In the genomic region with DNA sequence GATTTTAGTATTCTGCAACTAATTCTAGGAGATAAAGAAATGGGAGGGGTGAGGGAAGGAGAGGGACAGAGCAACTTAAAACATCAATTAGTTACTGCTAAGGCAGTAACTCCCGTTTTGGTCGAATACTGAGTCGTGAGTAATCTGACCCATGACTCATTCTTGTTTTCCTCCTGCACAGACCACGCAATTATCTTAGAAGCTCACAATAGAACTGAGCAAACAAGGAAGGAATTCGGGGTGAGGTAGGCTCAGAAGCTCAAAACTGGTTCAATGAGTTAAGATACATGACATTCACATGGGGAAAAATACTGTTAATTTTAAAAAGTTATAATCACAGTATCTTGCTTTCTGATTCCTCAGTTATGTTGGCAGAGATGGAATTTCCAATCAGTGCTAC, we compare ENCODE assay signal across 11 mouse cellular contexts. TPM values are rescaled to one million over a fixed set of nuclear protein-coding genes. Genes with fewer than 3 reads are reported as not detected.
A peak's percentile ranks its signal among the peaks of the same experiment; 100 is the strongest.
DNase-seq lines count a peak whose midpoint lies in the region; ATAC-seq and TF ChIP-seq lines count a peak whose summit lies in the region.
"Had no signal": no experiment of that assay in that cellular context is flagged by ENCODE, and none has a peak within 500 bp of the region (broad histone marks: within the 10 kb centered on the region; RNA-seq: fewer than 3 reads in every experiment).

No protein-coding gene starts in this region.

- peak; percentile 42 for DNase-seq in kidney, adult 2 months
- DNase-seq in kidney, postnatal 4 days: no peak
- DNase-seq in CH12.LX (ENCODE audit: extremely low read depth): peak; percentile 70
- no peak for DNase-seq in liver, postnatal 0 days
- DNase-seq in left cerebral cortex, adult 18-20 months (ENCODE audit: low spot score in 2 of 2): no peak
- DNase-seq in frontal cortex, postnatal 10 days (ENCODE audit: low spot score in 2 of 2): no peak
- DNase-seq: forebrain, postnatal 0 days; right cerebral cortex, postnatal 25 days had no signal

- H3K4me3 ChIP-seq in kidney, adult 2 months (ENCODE audit: insufficient read depth, low read depth, low read length): no peak overlapping the region
- peak overlapping the region; percentile 57 to 75 (median 61) for H3K4me3 ChIP-seq in CH12.LX (replicated peaks in 1 of 3; ENCODE audit: low read depth in 2 of 3, low read length in 2 of 3, poor library complexity in 1 of 3)
- H3K4me3 ChIP-seq in liver, postnatal 0 days (ENCODE audit: low read depth, low read length): peak overlapping the region; percentile 42
- H3K4me3 ChIP-seq: midbrain, embryonic 15.5 days had no signal

- TF ChIP-seq POLR2A in kidney, adult 2 months (IDR thresholded peaks at IDR 0.05; ENCODE audit: low read depth, low read length): no peak
- TF ChIP-seq POLR2A in CH12.LX (IDR thresholded peaks at IDR 0.05; ENCODE audit: low read depth, low read length): no peak

- 8% methylated on average over 5 of the region's 5 CpGs for WGBS in kidney, adult 2 months
- WGBS in liver, postnatal 0 days (ENCODE audit: insufficient replicate concordance): 9% methylated on average over 5 of the region's 5 CpGs

- peak; percentile 13 for ATAC-seq in granulocyte monocyte progenitor cell, adult 5-6 weeks (replicated peaks; ENCODE audit: poor library complexity, severe bottlenecking)
- 0 out of 2 replicates have a peak, but pooled peaks have one; percentile 37 for ATAC-seq in liver, postnatal 0 days
- ATAC-seq in activated CD4-positive, CD25-positive, alpha-beta regulatory T cell, adult 4 months: no peak
- ATAC-seq: forebrain, postnatal 0 days; midbrain, embryonic 15.5 days had no signal

- H3K4me2 ChIP-seq in CH12.LX (ENCODE audit: insufficient read depth, low read depth, poor library complexity, severe bottlenecking): peak overlapping the region; percentile 69; the same call in 1 of the 2 replicates
- H3K4me2 ChIP-seq in liver, postnatal 0 days (ENCODE audit: low read depth, low read length): peak overlapping the region; percentile 59
- H3K4me2 ChIP-seq: midbrain, embryonic 15.5 days had no signal

- dilution Hi-C loops in CH12.LX (cut with MboI; ENCODE audit: extremely low pct_ligation_motif_present, extremely low pct_unique_long_range_greater_than_20kb, low sequenced_read_pairs): no loop called here

- peak; percentile 72 for TF ChIP-seq EP300 in CH12.LX (IDR thresholded peaks at IDR 0.05; ENCODE audit: low read length)
- TF ChIP-seq EP300 in liver, postnatal 0 days (IDR thresholded peaks at IDR 0.05; ENCODE audit: low read depth): no peak

- H3K9me3 ChIP-seq in CH12.LX (replicated peaks; ENCODE audit: low read length): no peaks in the 10 kb centered on the region
- no peaks in the 10 kb centered on the region for H3K9me3 ChIP-seq in liver, postnatal 0 days (ENCODE audit: low read length)
- H3K9me3 ChIP-seq: midbrain, embryonic 15.5 days had no signal

- no peaks in the 10 kb centered on the region for H3K4me1 ChIP-seq in kidney, adult 2 months (ENCODE audit: control insufficient read depth, insufficient read depth, low read length)
- peaks cover 0 to 27% of the 10 kb centered on the region in 2 experiments; a peak in 2 of 4 replicates for H3K4me1 ChIP-seq in CH12.LX (ENCODE audit: control insufficient read depth in 1 of 2, insufficient read depth in 2 of 2)
- H3K4me1 ChIP-seq in liver, postnatal 0 days (ENCODE audit: insufficient read depth): no peaks in the 10 kb centered on the region
- H3K4me1 ChIP-seq: midbrain, embryonic 15.5 days had no signal

- H3K27ac ChIP-seq in kidney, adult 2 months (ENCODE audit: insufficient read depth, low read depth, low read length): peak overlapping the region; percentile 38; the same call in 1 of the 2 replicates
- peak overlapping the region; percentile 73 for H3K27ac ChIP-seq in CH12.LX (ENCODE audit: insufficient read depth, low read depth)
- H3K27ac ChIP-seq in liver, postnatal 0 days (ENCODE audit: low read depth): peak overlapping the region; percentile 85; the same call in 1 of the 2 replicates
- H3K27ac ChIP-seq: midbrain, embryonic 15.5 days had no signal

- in situ Hi-C loops in CH12.LX (cut with MboI; ENCODE audit: low pct_ligation_motif_present, low pct_unique_long_range_greater_than_20kb, low sequenced_read_pairs): no loop called here

- TF ChIP-seq CTCF in kidney, adult 2 months (conservative IDR thresholded peaks at IDR 0.05; ENCODE audit: insufficient read depth, insufficient read length, low read depth, low read length): no peak
- no peak for TF ChIP-seq CTCF in CH12.LX (conservative IDR thresholded peaks at IDR 0.05 in 1 of 2, IDR thresholded peaks at IDR 0.05 in 1 of 2; ENCODE audit: low read depth in 2 of 2, low read length in 2 of 2)
- TF ChIP-seq CTCF in liver, postnatal 0 days (IDR thresholded peaks at IDR 0.05; ENCODE audit: low read depth): no peak

- peak overlapping the region; percentile 98 for H3K9ac ChIP-seq in CH12.LX (ENCODE audit: insufficient read depth, low read depth)
- H3K9ac ChIP-seq in liver, postnatal 0 days (replicated peaks): no peak overlapping the region
- H3K9ac ChIP-seq: forebrain, postnatal 0 days; midbrain, embryonic 15.5 days had no signal

- H3K79me2 ChIP-seq in CH12.LX (replicated peaks; ENCODE audit: control insufficient read depth, extremely low read depth, insufficient read depth, poor library complexity, severe bottlenecking): peaks cover 27% of the 10 kb centered on the region

- no peaks in the 10 kb centered on the region; the same call in 1 of the 2 replicates for H3K27me3 ChIP-seq in kidney, adult 2 months (replicated peaks; ENCODE audit: control insufficient read depth, insufficient read depth, low read length)
- H3K27me3 ChIP-seq in CH12.LX (replicated peaks): no peaks in the 10 kb centered on the region
- no peaks in the 10 kb centered on the region for H3K27me3 ChIP-seq in liver, postnatal 0 days (ENCODE audit: insufficient read depth, low read length)
- H3K27me3 ChIP-seq: midbrain, embryonic 15.5 days had no signal

- TF ChIP-seq RAD21 in CH12.LX (IDR thresholded peaks at IDR 0.05; ENCODE audit: low read depth, low read length): no peak

- H3K36me3 ChIP-seq in kidney, adult 2 months (ENCODE audit: control insufficient read depth, insufficient read depth, low read length): no peaks in the 10 kb centered on the region
- peaks cover 9 to 11% of the 10 kb centered on the region in 2 experiments for H3K36me3 ChIP-seq in CH12.LX (replicated peaks in 1 of 2; ENCODE audit: control insufficient read depth in 1 of 2, insufficient read depth in 1 of 2, low read length in 1 of 2)
- H3K36me3 ChIP-seq in liver, postnatal 0 days (replicated peaks; ENCODE audit: insufficient read depth, low read length): no peaks in the 10 kb centered on the region
- H3K36me3 ChIP-seq: midbrain, embryonic 15.5 days had no signal

TF ChIP-seq in CH12.LX, 34 proteins besides CTCF, POLR2A, EP300 and RAD21:
- TF ChIP-seq BHLHE40 (IDR thresholded peaks at IDR 0.05; ENCODE audit: low read depth, low read length) (peak; percentile 68), JUND (conservative IDR thresholded peaks at IDR 0.05; ENCODE audit: low read depth, low read length) (peak; percentile 85), USF1 (IDR thresholded peaks at IDR 0.05; ENCODE audit: low read depth, low read length) (no peak), ZC3H11A (IDR thresholded peaks at IDR 0.05; ENCODE audit: low read depth, low read length) (no peak), IRF4 (IDR thresholded peaks at IDR 0.05; ENCODE audit: low read depth, low read length) (peak; percentile 71), ETS1 (conservative IDR thresholded peaks at IDR 0.05; ENCODE audit: low read depth, low read length) (peak; percentile 85), SIN3A (IDR thresholded peaks at IDR 0.05; ENCODE audit: low read length) (no peak), ZNF384 (IDR thresholded peaks at IDR 0.05; ENCODE audit: low read depth, low read length) (no peak), NRF1 (IDR thresholded peaks at IDR 0.05; ENCODE audit: low read depth, low read length) (no peak), JUN (IDR thresholded peaks at IDR 0.05; ENCODE audit: insufficient read depth, low read depth, low read length) (peak; percentile 73), MEF2A (IDR thresholded peaks at IDR 0.05; ENCODE audit: borderline replicate concordance, low read depth, low read length) (no peak; the same call in 1 of the 2 replicates), TBP (conservative IDR thresholded peaks at IDR 0.05; ENCODE audit: low read depth, low read length) (peak; percentile 53; the same call in 1 of the 2 replicates), SMC3 (IDR thresholded peaks at IDR 0.05; ENCODE audit: low read depth, low read length) (no peak), GABPA (IDR thresholded peaks at IDR 0.05; ENCODE audit: insufficient replicate concordance, low read depth, low read length) (no peak)

RNA-seq across cellular contexts. Expression of a gene that starts 1.3 kb away (rescaled TPM):
- 1.0 and 1.9 TPM in 2 replicates for polyA plus RNA-seq in kidney, adult 2 months (2012; rRNA removed)
- 14.4 and 19.0 TPM in 2 replicates for total RNA-seq in CH12.LX (2012; rRNA removed)
- 22.1 and 25.0 TPM in 2 replicates for total RNA-seq in CH12.LX (2014; rRNA removed)
- polyA plus RNA-seq in CH12.LX (2012; ENCODE audit: insufficient read length, low read depth): 8.4 and 8.6 TPM in 2 replicates
- 8.7 and 11.0 TPM in 2 replicates for total RNA-seq in granulocyte monocyte progenitor cell, adult 5-6 weeks (2014; fragmentation: Nextera tagmentation)
- total RNA-seq in granulocyte monocyte progenitor cell, adult 5-6 weeks (2017): 12.7 and 19.8 TPM in 2 replicates
- 2.0 and 2.3 TPM in 2 replicates for polyA plus RNA-seq in liver, postnatal 0 days (2015; fragmentation: Nextera tagmentation; extraction: Ambion mirVana)
- 1 to 10 TPM; 2.0 to 2.5 TPM for polyA plus RNA-seq in activated CD4-positive, CD25-positive, alpha-beta regulatory T cell, adult 4 months (2017; shearing (Covaris generic))
- 1 to 10 TPM; 3.1 to 3.7 TPM for total RNA-seq in left cerebral cortex, adult 18-20 months (2021)

Comparison
In these comparisons a context has a peak if more than half of its experiments do, and no peak if none do; other contexts are left out.
1. DNase-seq: peak in kidney, adult 2 months (single experiment) and CH12.LX (single experiment); none in kidney, postnatal 4 days (0 of 2), liver, postnatal 0 days (single experiment), left cerebral cortex, adult 18-20 months (0 of 2) and frontal cortex, postnatal 10 days (0 of 2).
2. Peak in every context shown above with its lines, with median percentiles within 50 percentile points of each other: H3K27ac ChIP-seq.